ENCODE assay signal across 8 mouse cellular contexts in the genomic region with DNA sequence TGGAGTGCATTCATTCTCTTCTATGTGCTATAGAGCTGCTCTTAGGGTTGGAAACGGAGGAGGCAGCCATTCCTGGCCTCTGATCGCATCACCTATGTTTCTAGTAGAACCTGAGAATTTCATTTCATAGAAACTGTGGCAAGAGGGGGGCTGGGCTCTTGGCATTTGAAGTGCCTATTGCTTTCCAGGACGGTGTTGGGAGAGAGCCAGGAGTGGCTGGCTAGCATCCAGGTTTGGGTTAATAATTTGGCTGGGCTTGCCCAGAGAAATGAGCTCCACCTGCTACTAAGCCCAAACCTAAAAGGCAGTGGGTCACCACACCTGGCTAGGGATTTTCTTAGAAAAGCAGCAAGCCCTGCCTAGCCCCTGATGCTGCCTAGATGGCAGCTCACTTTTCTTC. TPM values are rescaled to one million over a fixed set of nuclear protein-coding genes. Genes with fewer than 3 reads are reported as not detected.
A peak's percentile ranks its signal among the peaks of the same experiment; 100 is the strongest.
DNase-seq lines count a peak whose midpoint lies in the region; ATAC-seq and TF ChIP-seq lines count a peak whose summit lies in the region.
"Had no signal": no experiment of that assay in that cellular context is flagged by ENCODE, and none has a peak within 500 bp of the region (broad histone marks: within the 10 kb centered on the region; RNA-seq: fewer than 3 reads in every experiment).

No protein-coding gene starts in this region.

- WGBS in midbrain, embryonic 13.5 days: 75% methylated on average over 3 of the region's 3 CpGs
- 62% methylated on average over 3 of the region's 3 CpGs for WGBS in midbrain, embryonic 15.5 days
- WGBS in liver, embryonic 14.5 days (ENCODE audit: insufficient replicate concordance): 66% methylated on average over 3 of the region's 3 CpGs

- 0 out of 2 replicates have a peak, but pooled peaks have one; percentile 3 for ATAC-seq in midbrain, embryonic 13.5 days
- ATAC-seq in midbrain, embryonic 15.5 days (replicated peaks): no peak
- no peak for ATAC-seq in liver, embryonic 14.5 days (ENCODE audit: insufficient read depth)

- TF ChIP-seq CTCF in liver, embryonic 14.5 days (IDR thresholded peaks at IDR 0.05; ENCODE audit: low read depth): no peak

- H3K9me3 ChIP-seq in midbrain, embryonic 13.5 days: no peaks in the 10 kb centered on the region
- no peaks in the 10 kb centered on the region for H3K9me3 ChIP-seq in midbrain, embryonic 15.5 days
- no peaks in the 10 kb centered on the region for H3K9me3 ChIP-seq in liver, embryonic 14.5 days (ENCODE audit: control insufficient read depth, low read length)
- H3K9me3 ChIP-seq: heart, embryonic 15.5 days had no signal

- peaks cover 42% of the 10 kb centered on the region for H3K4me1 ChIP-seq in midbrain, embryonic 13.5 days (replicated peaks)
- H3K4me1 ChIP-seq in midbrain, embryonic 15.5 days: peaks cover 26% of the 10 kb centered on the region
- peaks cover 50 to 60% of the 10 kb centered on the region in 2 experiments for H3K4me1 ChIP-seq in liver, embryonic 14.5 days (replicated peaks; ENCODE audit: control insufficient read depth in 2 of 2, insufficient read depth in 2 of 2, low read length in 1 of 2)

- H3K27ac ChIP-seq in midbrain, embryonic 13.5 days: no peak overlapping the region
- H3K27ac ChIP-seq in midbrain, embryonic 15.5 days: no peak overlapping the region
- peak overlapping the region; percentile 26; the same call in 1 of the 2 replicates for H3K27ac ChIP-seq in liver, embryonic 14.5 days
- H3K27ac ChIP-seq: heart, embryonic 15.5 days had no signal

- no peak for TF ChIP-seq EP300 in liver, embryonic 14.5 days (IDR thresholded peaks at IDR 0.05; ENCODE audit: low read depth)

- peaks cover 14% of the 10 kb centered on the region for H3K36me3 ChIP-seq in midbrain, embryonic 13.5 days
- no peaks in the 10 kb centered on the region for H3K36me3 ChIP-seq in midbrain, embryonic 15.5 days (replicated peaks)
- no peaks in the 10 kb centered on the region for H3K36me3 ChIP-seq in liver, embryonic 14.5 days (replicated peaks; ENCODE audit: control insufficient read depth, insufficient read depth, low read depth)

- no peak overlapping the region for H3K4me3 ChIP-seq in midbrain, embryonic 13.5 days (replicated peaks)
- no peak overlapping the region for H3K4me3 ChIP-seq in midbrain, embryonic 15.5 days
- H3K4me3 ChIP-seq in liver, embryonic 14.5 days (ENCODE audit: insufficient read depth in 1 of 2, low read depth in 2 of 2, low read length in 2 of 2): no peak overlapping the region
- H3K4me3 ChIP-seq: heart, embryonic 15.5 days had no signal

- peak; percentile 85 to 86 for DNase-seq in adrenal gland, postnatal 36 days
- peak; percentile 90 for DNase-seq in heart, postnatal 4 days
- no peak for DNase-seq in liver, embryonic 14.5 days (ENCODE audit: low read depth in 3 of 3, low spot score in 3 of 3)
- DNase-seq in urinary bladder, postnatal 25 days (ENCODE audit: low spot score): peak; percentile 66
- DNase-seq in frontal cortex, postnatal 10 days (ENCODE audit: low spot score in 2 of 2): no peak

- no peak overlapping the region for H3K9ac ChIP-seq in midbrain, embryonic 13.5 days (replicated peaks)
- no peak overlapping the region for H3K9ac ChIP-seq in midbrain, embryonic 15.5 days
- peak overlapping the region; percentile 5; the same call in 1 of the 2 replicates for H3K9ac ChIP-seq in liver, embryonic 14.5 days (replicated peaks)
- H3K9ac ChIP-seq: heart, embryonic 15.5 days had no signal

- H3K4me2 ChIP-seq in midbrain, embryonic 13.5 days (replicated peaks): no peak overlapping the region
- no peak overlapping the region for H3K4me2 ChIP-seq in midbrain, embryonic 15.5 days
- peak overlapping the region; percentile 50 for H3K4me2 ChIP-seq in liver, embryonic 14.5 days (ENCODE audit: low read depth)
- H3K4me2 ChIP-seq: heart, embryonic 15.5 days had no signal

- H3K27me3 ChIP-seq in midbrain, embryonic 13.5 days: no peaks in the 10 kb centered on the region
- H3K27me3 ChIP-seq in midbrain, embryonic 15.5 days (replicated peaks): no peaks in the 10 kb centered on the region
- no peaks in the 10 kb centered on the region for H3K27me3 ChIP-seq in liver, embryonic 14.5 days (ENCODE audit: control insufficient read depth, insufficient read depth, low read length)
- H3K27me3 ChIP-seq: heart, embryonic 15.5 days had no signal

RNA-seq across cellular contexts. Expression of a gene that starts 18.2 kb away (rescaled TPM):
- 13.2 and 13.6 TPM in 2 replicates for polyA plus RNA-seq in midbrain, embryonic 13.5 days (2015; fragmentation: Nextera tagmentation; extraction: Ambion mirVana)
- 11.1 and 11.6 TPM in 2 replicates for polyA plus RNA-seq in midbrain, embryonic 15.5 days (2015; fragmentation: Nextera tagmentation; extraction: Ambion mirVana)
- total RNA-seq in adrenal gland, postnatal 36 days (2021): 1 to 10 TPM; 2.9 to 3.1 TPM
- 1 to 10 TPM; 7.0 to 7.1 TPM for total RNA-seq in heart, postnatal 4 days (2021)
- polyA plus RNA-seq in liver, embryonic 14.5 days (2012; rRNA removed): 2.0 and 2.2 TPM in 2 replicates
- 2.0 TPM in 2 replicates for polyA plus RNA-seq in liver, embryonic 14.5 days (2014; fragmentation: Nextera tagmentation; extraction: Ambion mirVana)

RNA-seq across cellular contexts. Expression of a gene that starts 24.3 kb away (rescaled TPM):
- 24.1 and 28.1 TPM in 2 replicates for polyA plus RNA-seq in midbrain, embryonic 13.5 days (2015; fragmentation: Nextera tagmentation; extraction: Ambion mirVana)
- 63.2 and 67.6 TPM in 2 replicates for polyA plus RNA-seq in midbrain, embryonic 15.5 days (2015; fragmentation: Nextera tagmentation; extraction: Ambion mirVana)
- total RNA-seq in adrenal gland, postnatal 36 days (2021): 1 to 10 TPM; 8.6 to 9.3 TPM
- 1 to 10 TPM; 6.3 to 7.9 TPM for total RNA-seq in heart, postnatal 4 days (2021)
- polyA plus RNA-seq in liver, embryonic 14.5 days (2012; rRNA removed): 2.9 and 4.3 TPM in 2 replicates
- polyA plus RNA-seq in liver, embryonic 14.5 days (2014; fragmentation: Nextera tagmentation; extraction: Ambion mirVana): 1.6 TPM in 2 replicates

RNA-seq across cellular contexts. Expression of a gene that starts 43.1 kb away (rescaled TPM):
- 2.1 and 2.5 TPM in 2 replicates for polyA plus RNA-seq in midbrain, embryonic 13.5 days (2015; fragmentation: Nextera tagmentation; extraction: Ambion mirVana)
- polyA plus RNA-seq in midbrain, embryonic 15.5 days (2015; fragmentation: Nextera tagmentation; extraction: Ambion mirVana): 2.6 and 3.3 TPM in 2 replicates
- total RNA-seq in adrenal gland, postnatal 36 days (2021): not detected
- total RNA-seq in heart, postnatal 4 days (2021): under 1 TPM; 0.43 TPM
- polyA plus RNA-seq in liver, embryonic 14.5 days (2012; rRNA removed): 0.01 and 0.03 TPM in 2 replicates
- 0.05 and 0.06 TPM in 2 replicates for polyA plus RNA-seq in liver, embryonic 14.5 days (2014; fragmentation: Nextera tagmentation; extraction: Ambion mirVana)

RNA-seq across cellular contexts. Expression of a gene that starts 49.1 kb away (rescaled TPM):
- polyA plus RNA-seq in midbrain, embryonic 13.5 days (2015; fragmentation: Nextera tagmentation; extraction: Ambion mirVana): 330 and 342 TPM in 2 replicates
- polyA plus RNA-seq in midbrain, embryonic 15.5 days (2015; fragmentation: Nextera tagmentation; extraction: Ambion mirVana): 262 and 275 TPM in 2 replicates
- total RNA-seq in adrenal gland, postnatal 36 days (2021): 100 to 1,000 TPM; 219 to 220 TPM
- 100 to 1,000 TPM; 154 to 157 TPM for total RNA-seq in heart, postnatal 4 days (2021)
- polyA plus RNA-seq in liver, embryonic 14.5 days (2012; rRNA removed): 34.6 and 65.1 TPM in 2 replicates
- 208 and 218 TPM in 2 replicates for polyA plus RNA-seq in liver, embryonic 14.5 days (2014; fragmentation: Nextera tagmentation; extraction: Ambion mirVana)

Comparison
In these comparisons a context has a peak if more than half of its experiments do, and no peak if none do; other contexts are left out.
1. DNase-seq: peak in adrenal gland, postnatal 36 days (2 of 2), heart, postnatal 4 days (single experiment) and urinary bladder, postnatal 25 days (single experiment); none in liver, embryonic 14.5 days (0 of 3) and frontal cortex, postnatal 10 days (0 of 2).